Mouse (Mus musculus) liver, adult 2 months (tissue): ENCODE measurements around the gene Nbea.

ENCODE experiments used
- CTCF ChIP-seq: fragments of 200-500 bp; IDR thresholded peaks from 2 replicates; pipeline ENCODE4 v1.5.1; 2011; ENCODE audit warnings: low read depth, low read length, control low read depth
- POLR2A ChIP-seq: fragments of 200-500 bp; IDR thresholded peaks from 2 replicates; pipeline ENCODE4 v1.6.1; 2011; ENCODE audit warnings: low read length, control low read depth; ENCODE audit not compliant: insufficient read depth; ENCODE audit errors: extremely low read depth

- TF ChIP-seq CTCF, result no peak
- TF ChIP-seq POLR2A, result no peak
Measured at GRCm38 (mm10) chr3:55816096-55816495, 367.4 kb downstream of the Nbea start.
